Mouse (Mus musculus) adrenal gland, postnatal 10 days (tissue): ENCODE measurements around the gene Pram1. TPM values are rescaled to one million over a fixed set of nuclear protein-coding genes. Genes with fewer than 3 reads are reported as not detected.
A peak's percentile ranks its signal among the peaks of the same experiment; 100 is the strongest.
"Not testable (repeated sequence)": the region's sequence is repeated elsewhere in the genome, so short reads cannot be mapped to it uniquely, and the experiment has no call there.

ENCODE experiments used
- DNase-seq: peaks from one replicate; pipeline ENCODE4 v3.0.0; 2021; ENCODE audit warnings: mixed read lengths
- long read RNA-seq, 2 experiments: library from polyadenylated mRNA; stranded (forward); transcript quantifications; one replicate each; pipeline ENCODE4 v2.0.0; 2021
- total RNA-seq, 2 experiments: library from RNA; stranded (reverse); gene quantifications; 2 replicates each; pipeline ENCODE4 v1.2.3; 2021

Pram1 gene
- total RNA-seq = 1 to 10 TPM; 1.2 to 1.4 TPM
- long read RNA-seq, experiment 1 = 0 reads
- long read RNA-seq, experiment 2 = 0 reads

DNA sequence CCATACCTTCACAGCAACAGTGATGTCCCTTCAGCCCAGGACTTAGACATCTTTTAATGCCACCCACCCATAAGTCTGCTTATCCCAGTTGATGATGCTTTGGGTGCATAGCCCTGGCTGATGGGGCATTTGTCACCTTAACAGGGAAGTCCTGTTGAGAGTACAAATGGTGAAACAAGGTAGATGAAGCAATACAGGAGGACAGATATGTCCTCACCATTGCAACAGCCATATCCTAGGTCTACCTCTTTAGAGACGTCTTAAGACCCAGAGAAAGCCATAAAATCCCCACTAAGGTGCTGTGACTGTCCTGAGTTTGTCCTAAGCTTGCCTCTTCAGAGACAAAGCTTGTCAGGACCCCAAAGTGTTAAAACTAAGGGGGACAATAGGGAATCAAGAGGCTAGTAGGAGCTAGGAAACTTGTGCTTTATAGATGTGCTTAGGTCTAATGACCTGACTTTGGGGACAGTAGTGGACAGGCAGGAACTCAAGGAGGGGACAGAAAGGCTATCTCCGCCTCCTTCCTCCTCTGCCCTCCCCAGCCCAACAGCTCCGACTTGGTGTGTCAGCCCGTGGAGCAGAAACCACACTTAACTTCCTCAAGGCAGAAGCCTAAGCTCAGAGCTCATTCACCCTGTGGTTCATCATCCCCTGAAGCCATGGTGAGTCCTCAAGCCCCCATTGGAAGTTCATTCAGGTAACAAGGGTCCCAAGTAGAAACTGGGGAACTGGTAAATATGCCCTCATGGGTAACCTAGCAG is at the start of gene Pram1:
TSS of gene Pram1 (plus strand) at position 541 of the 761 bp plus-strand sequence.
- no peak for DNase-seq

DNA sequence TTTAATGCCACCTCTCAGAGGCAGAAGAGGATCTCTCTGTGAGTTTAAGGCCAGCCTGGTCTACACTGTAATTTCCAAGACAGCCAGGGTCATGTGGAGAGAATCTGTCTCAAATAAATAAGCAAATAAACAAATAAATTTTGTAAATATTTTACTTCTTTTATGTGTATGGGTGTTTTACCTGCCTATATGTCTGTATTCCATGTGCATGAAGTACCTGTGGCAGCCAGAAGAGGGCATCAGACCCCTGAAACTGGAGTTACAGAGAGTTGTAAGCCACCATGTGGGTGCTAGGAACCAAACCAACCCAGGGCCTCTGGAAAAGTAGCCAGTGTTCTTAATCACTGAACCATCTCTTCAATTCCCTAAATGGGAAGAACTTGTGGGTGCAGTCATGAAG is 40.6 kb upstream of the Pram1 start:
- no peak for DNase-seq

- DNase-seq = no peak
Measured at GRCm38 (mm10) chr17:33598506-33598905, 39.4 kb upstream of the Pram1 start.

GRCm38 (mm10) chr17:33599836-33600475 is 37.9 kb upstream of the Pram1 start:
- no peak for DNase-seq

DNA sequence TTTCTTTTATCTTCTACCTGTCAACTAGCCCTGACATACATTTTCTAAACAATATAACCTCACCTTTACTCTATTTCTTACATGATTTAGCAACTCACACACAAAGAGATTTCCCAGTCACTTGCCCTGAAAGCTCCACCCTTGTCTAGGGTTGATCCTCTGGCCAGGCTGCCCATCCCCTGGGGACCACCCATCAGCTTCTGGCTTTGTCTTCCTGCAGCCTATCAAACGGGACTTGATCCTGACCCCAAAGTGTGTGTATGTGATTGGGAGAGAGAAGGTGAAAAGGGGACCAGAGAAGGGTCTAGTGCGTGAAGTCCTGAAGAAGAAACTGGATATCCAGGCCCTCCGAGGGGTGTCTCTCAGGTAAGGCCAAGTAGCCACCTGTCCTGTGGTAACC is 37.0 kb upstream of the Pram1 start:
- no peak for DNase-seq

- no peak for DNase-seq
Measured at GRCm38 (mm10) chr17:33601947-33602346, 35.9 kb upstream of the Pram1 start.

DNA sequence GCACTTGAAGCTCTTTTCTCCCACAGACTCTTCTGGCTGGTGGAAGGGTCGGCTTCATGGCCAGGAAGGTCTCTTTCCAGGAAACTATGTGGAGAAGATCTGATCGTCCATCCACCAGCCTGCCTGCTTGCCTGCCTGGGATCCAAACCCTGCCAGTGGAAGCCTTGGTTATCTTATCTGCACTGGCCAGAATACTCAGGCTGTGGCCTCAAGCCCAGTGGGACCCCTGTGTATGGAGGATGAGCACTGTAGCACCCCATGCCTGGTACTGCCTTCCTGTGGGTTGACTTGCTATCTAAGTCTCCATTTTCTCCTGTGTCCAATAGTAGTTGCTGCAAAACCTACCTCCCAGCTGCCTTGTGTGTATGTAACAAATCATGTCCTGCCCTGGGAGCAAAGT is 30.6 kb upstream of the Pram1 start:
- DNase-seq = no peak

DNA sequence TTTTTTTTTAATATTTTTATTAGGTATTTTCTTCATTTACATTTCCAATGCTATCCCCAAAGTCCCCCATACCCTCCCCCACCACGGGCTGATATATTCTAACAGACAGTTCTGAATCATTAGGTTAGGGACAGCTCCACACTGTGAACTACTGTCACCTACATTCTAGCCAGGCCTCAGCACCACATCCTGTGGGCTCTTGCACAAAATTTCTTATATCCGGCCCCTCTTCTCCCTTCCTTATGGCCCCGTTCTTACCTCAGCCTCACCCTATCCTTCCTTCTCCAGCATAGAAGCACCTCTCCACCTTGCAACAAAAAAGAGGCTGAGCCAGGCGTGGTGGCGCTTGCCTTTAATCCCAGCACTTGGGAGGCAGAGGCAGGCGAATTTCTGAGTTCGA is 27.3 kb upstream of the Pram1 start:
- DNase-seq = no peak

GRCm38 (mm10) chr17:33613726-33614125 is 24.1 kb upstream of the Pram1 start:
- DNase-seq = not testable (repeated sequence)

DNA sequence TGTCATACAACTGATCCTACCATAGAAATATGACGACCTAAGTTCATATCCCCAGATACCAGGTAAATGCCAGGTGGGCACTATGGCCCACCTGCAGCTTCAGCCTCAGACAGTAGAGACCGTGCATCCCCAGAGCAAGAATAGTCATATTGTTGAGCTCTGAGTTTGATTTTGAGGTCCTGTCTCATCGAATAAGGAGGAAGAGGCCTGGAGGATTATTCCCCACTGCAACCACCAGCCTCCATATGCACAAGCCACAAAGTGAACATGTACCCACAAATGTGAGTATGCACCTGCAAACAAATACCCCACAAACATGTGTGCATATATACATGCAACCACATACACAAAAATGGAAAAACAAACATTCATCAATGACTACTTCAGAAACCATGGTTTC is 10.6 kb upstream of the Pram1 start:
- no peak for DNase-seq

DNA sequence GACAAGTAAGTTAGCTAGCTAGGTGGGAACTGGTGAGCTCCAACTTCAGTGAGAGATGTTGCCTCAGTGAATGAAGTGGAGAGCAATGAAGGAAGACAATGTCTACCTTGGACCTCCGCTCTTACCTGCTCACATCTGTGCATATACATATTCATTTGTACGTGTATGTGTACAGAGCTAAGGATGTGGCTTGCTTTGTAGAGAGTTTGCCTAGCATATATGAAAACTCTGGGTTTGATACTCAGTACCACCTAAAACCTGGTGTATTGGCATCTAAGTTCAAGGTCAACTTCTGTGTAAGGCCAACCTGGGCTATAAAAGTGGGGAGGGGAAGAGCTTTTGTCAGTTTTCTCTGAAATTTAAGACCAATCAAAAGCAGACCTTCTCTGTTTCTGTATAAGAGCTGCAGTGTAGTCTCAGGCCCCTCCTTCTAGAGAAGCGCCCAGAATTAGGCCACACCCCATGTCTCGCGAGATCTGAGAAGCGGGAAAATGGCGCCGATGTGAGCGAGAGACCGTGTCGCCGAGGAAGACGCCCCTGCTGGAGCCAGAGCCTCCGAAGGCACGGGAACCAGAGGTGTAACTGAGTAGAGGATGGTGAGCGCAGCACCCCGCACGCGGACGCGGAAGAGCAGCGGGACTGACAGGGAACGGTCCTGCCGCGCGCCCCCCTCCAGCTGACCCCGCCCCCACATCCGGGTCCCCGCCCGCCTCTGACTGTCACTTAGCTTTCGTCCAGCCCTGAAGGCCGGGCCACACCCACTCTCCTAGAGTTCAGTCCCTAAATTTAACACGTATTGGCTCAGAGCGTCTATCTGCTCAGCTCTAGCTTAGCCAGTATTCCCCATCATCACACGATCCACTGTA is 9.0 kb upstream of the Pram1 start, which contains the start of gene Zfp414:
TSS of gene Zfp414 (plus strand) at position 470 of the 866 bp plus-strand sequence.
- peak; percentile 93 for DNase-seq

- no peak for DNase-seq
Measured at GRCm38 (mm10) chr17:33629487-33630125, 8.2 kb upstream of the Pram1 start.

- DNase-seq = no peak
Measured at GRCm38 (mm10) chr17:33630171-33630895, 7.5 kb upstream of the Pram1 start.

GRCm38 (mm10) chr17:33631236-33631635 is 6.6 kb upstream of the Pram1 start:
- DNase-seq = no peak

DNA sequence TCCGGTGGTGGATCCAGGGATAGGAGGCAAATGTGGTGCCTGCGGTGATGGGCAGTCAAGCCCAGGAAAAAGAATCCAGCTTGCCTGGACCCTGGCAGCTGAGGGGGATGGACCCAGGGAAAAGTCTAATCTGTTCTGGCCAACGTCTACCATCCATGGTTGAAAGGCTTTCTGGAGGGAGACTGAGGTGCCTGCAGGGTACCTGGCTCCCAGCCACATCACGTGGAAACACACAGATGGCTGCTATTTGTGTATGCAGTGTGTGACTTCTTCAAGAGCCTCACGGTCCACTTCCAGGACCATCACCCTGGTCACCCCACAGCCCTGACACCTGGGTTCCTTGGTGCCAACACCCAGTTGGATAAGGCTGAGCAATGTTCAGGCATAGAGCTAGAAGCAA is 6.1 kb upstream of the Pram1 start:
- no peak for DNase-seq

DNA sequence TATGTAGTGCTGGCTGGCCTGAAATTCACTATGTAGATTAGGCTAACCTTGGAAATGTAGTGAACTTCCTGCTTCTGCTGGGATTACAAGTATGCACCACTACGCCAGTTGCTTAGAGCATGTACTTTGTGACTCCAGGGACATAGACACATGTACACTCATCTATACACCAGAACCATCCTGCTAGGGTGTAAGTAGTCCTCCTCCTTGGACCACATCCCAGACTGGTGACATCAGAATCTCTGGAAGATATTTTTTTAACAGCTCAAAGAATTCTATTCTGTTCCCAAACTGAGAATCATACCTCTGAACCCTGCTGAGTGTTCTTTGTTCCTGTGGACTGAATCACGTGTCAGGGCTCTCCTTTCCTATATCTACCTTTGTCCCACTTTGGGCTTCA is 818 bp upstream of the Pram1 start:
- DNase-seq = peak; percentile 26

DNA sequence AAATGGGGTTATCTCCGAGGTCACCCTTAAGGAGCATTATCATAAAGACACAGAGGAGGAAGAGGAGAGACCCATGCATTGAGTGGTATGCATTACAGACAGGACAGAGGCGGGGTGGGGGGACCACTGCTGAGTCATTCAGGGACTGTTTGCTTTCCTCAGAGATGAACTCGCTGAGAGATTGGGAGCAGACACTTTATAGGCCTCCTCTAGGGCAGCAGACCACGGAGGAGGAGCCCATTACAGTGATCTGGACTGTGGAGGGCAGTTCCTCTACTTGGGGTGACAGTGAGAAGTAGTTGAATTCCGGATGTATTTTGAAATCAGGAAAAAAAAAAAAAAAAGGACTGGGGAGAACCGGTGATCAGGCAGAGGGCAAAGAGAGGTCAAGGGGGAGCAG is 1.9 kb downstream of the Pram1 start:
- DNase-seq = peak; percentile 0

DNA sequence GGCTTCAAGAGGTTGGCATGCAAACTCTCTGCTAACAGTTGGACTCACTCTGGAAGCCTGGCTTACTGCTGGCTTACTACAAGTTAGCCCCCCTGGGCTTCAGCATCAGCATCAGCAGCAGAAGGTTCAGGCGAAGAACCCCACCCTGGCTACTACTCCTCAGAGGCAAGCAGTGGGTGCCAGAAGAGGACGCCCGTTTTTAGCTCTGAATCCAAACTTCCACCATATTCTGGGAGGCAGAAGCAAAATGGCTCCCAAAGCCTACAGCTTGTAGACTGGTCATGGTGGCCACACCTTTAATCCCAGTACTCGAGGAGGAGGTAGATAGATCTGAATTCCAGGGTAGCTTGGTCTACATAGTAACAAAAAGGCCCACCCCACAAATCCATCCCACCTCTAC is 6.2 kb downstream of the Pram1 start:
- DNase-seq = no peak

DNA sequence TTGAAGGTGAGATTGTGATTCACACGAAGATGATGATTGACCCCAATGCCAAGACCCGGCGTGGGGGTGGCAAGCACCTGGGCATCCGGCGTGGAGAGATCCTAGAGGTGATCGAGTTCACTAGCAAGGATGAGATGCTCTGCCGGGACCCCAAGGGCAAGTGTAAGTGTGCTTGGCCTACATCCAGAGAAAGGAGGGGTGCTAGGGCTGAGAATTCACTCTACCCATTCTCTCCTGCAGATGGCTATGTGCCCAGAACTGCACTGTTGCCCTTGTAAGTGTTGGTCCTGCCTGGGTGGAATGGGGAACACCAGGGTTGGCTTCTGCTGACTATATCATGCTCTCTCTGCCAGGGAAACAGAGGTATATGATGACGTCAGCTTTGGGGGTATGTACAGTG is 7.2 kb downstream of the Pram1 start:
- DNase-seq = no peak

- no peak for DNase-seq
Measured at GRCm38 (mm10) chr17:33649781-33650475, 12.1 kb downstream of the Pram1 start.

DNA sequence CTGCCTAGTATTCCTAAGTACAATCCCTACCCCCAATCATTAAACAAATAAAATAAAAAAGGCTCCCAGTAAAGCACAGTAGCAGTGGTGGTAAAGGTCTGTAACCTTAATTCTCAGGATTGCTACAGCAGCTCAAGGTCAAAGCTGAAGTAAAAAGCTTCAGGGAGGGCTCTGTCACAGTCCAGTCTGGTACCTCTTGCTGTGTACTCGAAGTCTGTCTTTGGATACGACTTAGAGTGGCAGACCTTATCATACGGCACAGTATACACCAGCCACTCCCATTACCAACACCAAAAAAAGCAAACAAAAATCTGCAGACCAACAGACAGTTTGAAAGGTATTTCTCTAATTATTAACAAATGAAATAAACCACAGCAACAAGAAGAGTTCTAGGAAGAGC is 29.0 kb downstream of the Pram1 start:
- no peak for DNase-seq
